Mouse (Mus musculus): Measurements from ENCODE around the gene Ccdc186. TPM values are rescaled to one million over a fixed set of nuclear protein-coding genes. Genes with fewer than 3 reads are reported as not detected.

The Ccdc186 gene
- total RNA-seq, 1 experiment = 16.3 TPM

DNA sequence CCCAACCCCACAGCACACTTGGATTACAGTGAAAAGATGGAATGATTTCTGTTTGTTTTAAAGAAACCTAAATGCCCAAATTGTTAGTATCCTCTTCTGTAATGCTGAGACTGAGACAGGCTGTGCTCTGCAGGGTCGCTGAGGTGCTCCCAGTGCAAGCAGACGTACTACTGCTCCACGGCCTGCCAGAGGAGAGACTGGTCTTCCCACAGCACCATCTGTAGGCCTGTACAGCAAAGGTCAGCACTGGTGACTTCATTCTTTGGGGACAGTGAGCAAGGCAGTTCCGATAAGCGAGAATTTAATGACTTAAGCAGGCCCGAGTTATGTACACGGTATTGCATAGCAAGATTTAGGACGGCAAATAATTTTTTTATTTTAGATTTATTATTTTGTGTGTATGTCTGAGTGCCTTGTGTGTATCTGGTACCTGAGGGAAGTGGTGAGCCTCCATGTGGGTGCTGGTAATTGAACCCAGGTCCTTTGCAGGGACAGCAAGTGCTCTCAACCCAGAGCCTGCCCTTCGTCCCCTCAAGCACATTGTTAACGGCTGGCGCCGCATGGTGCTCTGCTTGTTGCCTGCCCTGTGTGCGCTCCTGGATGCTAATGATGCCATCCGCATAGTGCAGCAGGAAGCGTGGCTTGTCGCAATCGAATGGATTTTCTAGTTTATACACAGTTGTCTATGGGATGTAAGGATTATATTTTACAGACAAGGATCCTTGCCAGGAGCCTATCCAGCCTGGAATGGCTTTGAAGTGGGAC lies 17.1 kb upstream of the Ccdc186 start:
- TF ChIP-seq CHD2 (IDR thresholded peaks at IDR 0.05; ENCODE audit: low read depth, low read length) = no peak
- TF ChIP-seq HCFC1 (IDR thresholded peaks at IDR 0.05; ENCODE audit: borderline replicate concordance, insufficient read depth, low read length) = no peak
- no peak for TF ChIP-seq MAFK (IDR thresholded peaks at IDR 0.05; ENCODE audit: insufficient read depth, low read depth, low read length)
- no peak for TF ChIP-seq ZNF384 (IDR thresholded peaks at IDR 0.05; ENCODE audit: low read depth, low read length)
- no peak for TF ChIP-seq ZC3H11A (IDR thresholded peaks at IDR 0.05; ENCODE audit: borderline replicate concordance, low read depth, low read length)
- DNase-seq (ENCODE audit: low read depth, low spot score) = no peak
- no peaks in the 10 kb centered on the region for H3K9me3 ChIP-seq (ENCODE audit: control insufficient read depth, insufficient read depth, low read depth, low read length)
- in situ Hi-C loops (cut with MboI; ENCODE audit: low sequenced_read_pairs in 2 of 2, unreplicated experiment in 2 of 2) = no loop called here
- no peak overlapping the region for H3K27ac ChIP-seq (ENCODE audit: insufficient read depth, low read depth, low read length, poor library complexity, severe bottlenecking)
- no peak overlapping the region for H3K4me3 ChIP-seq (ENCODE audit: insufficient read depth in 1 of 2, low read depth in 1 of 2, low read length in 2 of 2, poor library complexity in 1 of 2, severe bottlenecking in 1 of 2)
- peaks cover 0 to 2% of the 10 kb centered on the region in 2 experiments; a peak in 1 of 4 replicates for H3K4me1 ChIP-seq (ENCODE audit: control insufficient read depth in 2 of 2, insufficient read depth in 2 of 2, low read length in 2 of 2, poor library complexity in 1 of 2)
- no peaks in the 10 kb centered on the region for H3K36me3 ChIP-seq (ENCODE audit: control insufficient read depth, insufficient read depth, low read length, poor library complexity, severe bottlenecking)
- H3K9ac ChIP-seq (ENCODE audit: insufficient read depth, low read depth, low read length, poor library complexity, severe bottlenecking) = no peak overlapping the region

DNA sequence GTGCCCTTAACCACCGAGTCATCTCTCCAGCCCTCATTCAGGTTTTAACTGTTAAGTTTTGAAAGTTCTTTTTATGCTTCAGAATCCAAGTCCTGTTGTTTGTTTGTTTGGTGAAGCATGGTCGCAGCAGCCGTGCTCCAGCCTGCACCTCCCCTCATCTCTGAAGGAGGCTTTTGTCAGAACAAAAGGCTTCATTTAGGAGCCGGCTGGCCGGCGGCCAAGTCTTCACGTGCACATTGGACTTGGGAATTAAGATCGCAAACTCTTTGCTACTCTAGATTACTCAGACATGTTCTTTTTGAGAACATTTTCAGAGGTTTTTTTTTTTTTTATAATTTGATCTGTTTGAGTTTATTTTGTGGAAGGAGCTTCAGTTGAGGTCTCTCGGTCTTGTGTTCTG lies 13.3 kb upstream of the Ccdc186 start:
- H3K9me3 ChIP-seq (ENCODE audit: control insufficient read depth, insufficient read depth, low read depth, low read length) = no peaks in the 10 kb centered on the region
- H3K4me3 ChIP-seq (ENCODE audit: insufficient read depth in 1 of 2, low read depth in 1 of 2, low read length in 2 of 2, poor library complexity in 1 of 2, severe bottlenecking in 1 of 2) = no peak overlapping the region
- TF ChIP-seq CHD2 (IDR thresholded peaks at IDR 0.05; ENCODE audit: low read depth, low read length) (no peak), ZC3H11A (IDR thresholded peaks at IDR 0.05; ENCODE audit: borderline replicate concordance, low read depth, low read length) (no peak), MAFK (IDR thresholded peaks at IDR 0.05; ENCODE audit: insufficient read depth, low read depth, low read length) (no peak), HCFC1 (IDR thresholded peaks at IDR 0.05; ENCODE audit: borderline replicate concordance, insufficient read depth, low read length) (no peak), ZNF384 (IDR thresholded peaks at IDR 0.05; ENCODE audit: low read depth, low read length) (no peak)
- no peaks in the 10 kb centered on the region for H3K4me1 ChIP-seq (ENCODE audit: control insufficient read depth in 2 of 2, insufficient read depth in 2 of 2, low read length in 2 of 2, poor library complexity in 1 of 2)
- H3K9ac ChIP-seq (ENCODE audit: insufficient read depth, low read depth, low read length, poor library complexity, severe bottlenecking) = no peak overlapping the region
- no peak overlapping the region for H3K27ac ChIP-seq (ENCODE audit: insufficient read depth, low read depth, low read length, poor library complexity, severe bottlenecking)
- H3K36me3 ChIP-seq (ENCODE audit: control insufficient read depth, insufficient read depth, low read length, poor library complexity, severe bottlenecking) = no peaks in the 10 kb centered on the region
- DNase-seq (ENCODE audit: low read depth, low spot score) = no peak
- in situ Hi-C loops (cut with MboI; ENCODE audit: low sequenced_read_pairs in 2 of 2, unreplicated experiment in 2 of 2) = no loop called here

DNA sequence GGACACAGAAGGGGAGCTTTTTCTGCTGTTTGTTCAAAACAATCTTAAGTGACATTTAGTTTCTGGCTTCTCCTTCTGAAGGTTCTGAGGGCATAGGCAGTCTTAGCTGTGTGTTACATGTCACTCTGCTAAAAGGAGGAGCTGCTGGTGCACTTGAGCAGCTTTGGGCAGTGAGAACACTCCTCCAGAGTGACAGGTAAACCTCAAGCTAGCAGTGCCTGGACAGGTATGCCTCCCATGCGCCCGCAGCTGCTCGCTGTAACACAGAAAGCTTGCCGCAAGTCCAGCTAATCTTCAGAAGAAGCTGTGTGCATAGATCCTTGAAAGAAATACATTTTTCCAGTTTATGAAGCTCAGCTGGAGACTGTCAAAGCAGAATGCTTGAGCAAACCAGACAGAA lies 8.2 kb upstream of the Ccdc186 start:
- no peak for DNase-seq (ENCODE audit: low read depth, low spot score)
- no peak for TF ChIP-seq CHD2 (IDR thresholded peaks at IDR 0.05; ENCODE audit: low read depth, low read length)
- TF ChIP-seq HCFC1 (IDR thresholded peaks at IDR 0.05; ENCODE audit: borderline replicate concordance, insufficient read depth, low read length) = no peak
- no peak for TF ChIP-seq MAFK (IDR thresholded peaks at IDR 0.05; ENCODE audit: insufficient read depth, low read depth, low read length)
- TF ChIP-seq ZC3H11A (IDR thresholded peaks at IDR 0.05; ENCODE audit: borderline replicate concordance, low read depth, low read length) = no peak
- TF ChIP-seq ZNF384 (IDR thresholded peaks at IDR 0.05; ENCODE audit: low read depth, low read length) = no peak
- Histone ChIP-seq H3K9ac (ENCODE audit: insufficient read depth, low read depth, low read length, poor library complexity, severe bottlenecking) (no peak overlapping the region), H3K9me3 (ENCODE audit: control insufficient read depth, insufficient read depth, low read depth, low read length) (no peaks in the 10 kb centered on the region), H3K4me3 (ENCODE audit: insufficient read depth in 1 of 2, low read depth in 1 of 2, low read length in 2 of 2, poor library complexity in 1 of 2, severe bottlenecking in 1 of 2) (no peak overlapping the region), H3K27ac (ENCODE audit: insufficient read depth, low read depth, low read length, poor library complexity, severe bottlenecking) (no peak overlapping the region), H3K4me1 (ENCODE audit: control insufficient read depth in 2 of 2, insufficient read depth in 2 of 2, low read length in 2 of 2, poor library complexity in 1 of 2) (no peaks in the 10 kb centered on the region; a peak in 1 of 4 replicates), H3K36me3 (ENCODE audit: control insufficient read depth, insufficient read depth, low read length, poor library complexity, severe bottlenecking) (no peaks in the 10 kb centered on the region)
- in situ Hi-C loops (cut with MboI; ENCODE audit: low sequenced_read_pairs in 2 of 2, unreplicated experiment in 2 of 2) = no loop called here

- Histone ChIP-seq H3K9ac (ENCODE audit: insufficient read depth, low read depth, low read length, poor library complexity, severe bottlenecking) (no peak overlapping the region), H3K4me3 (ENCODE audit: insufficient read depth in 1 of 2, low read depth in 1 of 2, low read length in 2 of 2, poor library complexity in 1 of 2, severe bottlenecking in 1 of 2) (no peak overlapping the region), H3K9me3 (ENCODE audit: control insufficient read depth, insufficient read depth, low read depth, low read length) (no peaks in the 10 kb centered on the region), H3K4me1 (ENCODE audit: control insufficient read depth in 2 of 2, insufficient read depth in 2 of 2, low read length in 2 of 2, poor library complexity in 1 of 2) (no peaks in the 10 kb centered on the region; a peak in 1 of 4 replicates), H3K27ac (ENCODE audit: insufficient read depth, low read depth, low read length, poor library complexity, severe bottlenecking) (no peak overlapping the region), H3K36me3 (ENCODE audit: control insufficient read depth, insufficient read depth, low read length, poor library complexity, severe bottlenecking) (no peaks in the 10 kb centered on the region)
- TF ChIP-seq ZNF384 (IDR thresholded peaks at IDR 0.05; ENCODE audit: low read depth, low read length) (no peak), MAFK (IDR thresholded peaks at IDR 0.05; ENCODE audit: insufficient read depth, low read depth, low read length) (no peak), CHD2 (IDR thresholded peaks at IDR 0.05; ENCODE audit: low read depth, low read length) (no peak), ZC3H11A (IDR thresholded peaks at IDR 0.05; ENCODE audit: borderline replicate concordance, low read depth, low read length) (no peak), HCFC1 (IDR thresholded peaks at IDR 0.05; ENCODE audit: borderline replicate concordance, insufficient read depth, low read length) (no peak)
- in situ Hi-C loops (cut with MboI; ENCODE audit: low sequenced_read_pairs in 2 of 2, unreplicated experiment in 2 of 2) = no loop called here
- no peak for DNase-seq (ENCODE audit: low read depth, low spot score)
Measured at GRCm38 (mm10) chr19:56829267-56829666, 7.3 kb upstream of the Ccdc186 start.
